Mouse (Mus musculus) midbrain, embryonic 12.5 days (tissue): Measurements from ENCODE around the gene Aip. TPM values are rescaled to one million over a fixed set of nuclear protein-coding genes. Genes with fewer than 3 reads are reported as not detected.

Experiments
- ATAC-seq: fragments of 200-750 bp; cut with Nextera tagmentation; 2 replicates; pipeline ENCODE4 v1.8.0; 2017; ENCODE audit warnings: low read depth, moderate TSS enrichment, moderate library complexity; ENCODE audit not compliant: low FRiP score
- H3K27ac ChIP-seq: fragments of 300-500 bp; sonication (generic); replicated peaks from 2 replicates; pipeline ENCODE4 v1.5.1; 2016; ENCODE audit warnings: mild to moderate bottlenecking
- H3K27me3 ChIP-seq: fragments of 300-500 bp; sonication (generic); 2 replicates; pipeline ENCODE4 v1.6.1; 2016; ENCODE audit warnings: mild to moderate bottlenecking
- H3K36me3 ChIP-seq: fragments of 300-500 bp; sonication (generic); 2 replicates; pipeline ENCODE4 v1.6.1; 2016
- H3K4me1 ChIP-seq: fragments of 300-500 bp; sonication (generic); 2 replicates; pipeline ENCODE4 v1.6.1; 2016
- H3K4me2 ChIP-seq: fragments of 300-500 bp; sonication (generic); replicated peaks from 2 replicates; pipeline ENCODE4 v1.6.1; 2016; ENCODE audit warnings: mild to moderate bottlenecking, moderate library complexity
- H3K4me3 ChIP-seq: fragments of 300-500 bp; sonication (generic); 2 replicates; pipeline ENCODE4 v1.5.1; 2016; ENCODE audit warnings: mild to moderate bottlenecking
- H3K9ac ChIP-seq: fragments of 300-500 bp; sonication (generic); replicated peaks from 2 replicates; pipeline ENCODE4 v1.6.1; 2016; ENCODE audit warnings: mild to moderate bottlenecking, moderate library complexity
- H3K9me3 ChIP-seq: fragments of 300-500 bp; sonication (generic); 2 replicates; pipeline ENCODE4 v1.6.1; 2016; ENCODE audit warnings: mild to moderate bottlenecking
- WGBS: fragments of 180-500 bp; shearing (Covaris S2); methylation state at CpG from one replicate; pipeline ENCODE4 v1.1.7; 2016; 5-methylcytosine and 5-hydroxymethylcytosine counted together
- polyA plus RNA-seq: library from polyadenylated mRNA; unstranded; fragments of >200 nt; fragmentation: Nextera tagmentation; extraction: Ambion mirVana; gene quantifications from 2 replicates; pipeline ENCODE4 v1.2.1, GENCODE M21; 2016

Gene Aip
- polyA plus RNA-seq, 1 experiment from 2014 or later = 63.6 TPM

- Histone ChIP-seq H3K4me3 (no peak overlapping the region; the same call in 1 of the 2 replicates), H3K4me2 (peak overlapping the region; percentile 78; the same call in 1 of the 2 replicates), H3K4me1 (peaks cover 47% of the 10 kb centered on the region), H3K9me3 (no peaks in the 10 kb centered on the region), H3K27me3 (peaks cover 46% of the 10 kb centered on the region), H3K27ac (no peak overlapping the region), H3K36me3 (0 out of 2 replicates have a peak, but pooled peaks cover 7% of the 10 kb centered on the region), H3K9ac (no peak overlapping the region)
- 88% methylated on average over 2 of the region's 2 CpGs for WGBS
- no peak for ATAC-seq
Observed at GRCm38 (mm10) chr19:4102049-4102448, 23.6 kb downstream of the Aip start.

- Histone ChIP-seq H3K27ac (no peak overlapping the region), H3K4me3 (peak overlapping the region; percentile 55), H3K4me2 (peak overlapping the region; percentile 78), H3K36me3 (0 out of 2 replicates have a peak, but pooled peaks cover 7% of the 10 kb centered on the region), H3K9ac (peak overlapping the region; percentile 65), H3K4me1 (peaks cover 48% of the 10 kb centered on the region), H3K9me3 (no peaks in the 10 kb centered on the region), H3K27me3 (peaks cover 46% of the 10 kb centered on the region)
- WGBS = 41% methylated on average over 6 of the region's 6 CpGs
- ATAC-seq = no peak
Observed at GRCm38 (mm10) chr19:4101466-4101865, 24.2 kb downstream of the Aip start.

- Histone ChIP-seq H3K36me3 (0 out of 2 replicates have a peak, but pooled peaks cover 7% of the 10 kb centered on the region), H3K9me3 (no peaks in the 10 kb centered on the region), H3K27ac (peak overlapping the region; percentile 52; the same call in 1 of the 2 replicates), H3K27me3 (peaks cover 46% of the 10 kb centered on the region), H3K9ac (peak overlapping the region; percentile 65), H3K4me3 (peak overlapping the region; percentile 55), H3K4me1 (peaks cover 55% of the 10 kb centered on the region), H3K4me2 (peak overlapping the region; percentile 78)
- WGBS = under 1% methylated on average over 52 of the region's 52 CpGs
- peak; percentile 17; the same call in 1 of the 2 replicates for ATAC-seq
Observed at GRCm38 (mm10) chr19:4100718-4101261, 24.9 kb downstream of the Aip start.

GRCm38 (mm10) chr19:4099837-4100717 is 25.6 kb downstream of the Aip start, which contains the start of gene Pitpnm1:
Gene Pitpnm1, plus strand, starts transcription at chr19:4099998.
- 2% methylated on average over 52 of the region's 53 CpGs for WGBS
- peak within 1 kb of the TSS; percentile 55 for H3K4me3 ChIP-seq
- H3K4me2 ChIP-seq = peak within 1 kb of the TSS; percentile 78
- H3K27ac ChIP-seq = peak within 1 kb of the TSS; percentile 52; the same call in 1 of the 2 replicates
- no peak for ATAC-seq
- H3K9me3 ChIP-seq = no peaks in the 10 kb centered on the region
- peaks cover 46% of the 10 kb centered on the region for H3K27me3 ChIP-seq
- peaks cover 55% of the 10 kb centered on the region for H3K4me1 ChIP-seq
- H3K36me3 ChIP-seq = 0 out of 2 replicates have a peak, but pooled peaks cover 7% of the 10 kb centered on the region
- H3K9ac ChIP-seq = peak within 1 kb of the TSS; percentile 65

- no peak for ATAC-seq
- Histone ChIP-seq H3K4me2 (peak overlapping the region; percentile 78; the same call in 1 of the 2 replicates), H3K36me3 (no peaks in the 10 kb centered on the region), H3K9me3 (no peaks in the 10 kb centered on the region), H3K4me1 (peaks cover 55% of the 10 kb centered on the region), H3K27ac (no peak overlapping the region), H3K4me3 (no peak overlapping the region), H3K27me3 (peaks cover 46% of the 10 kb centered on the region), H3K9ac (no peak overlapping the region)
- 11% methylated on average over 9 of the region's 9 CpGs for WGBS
Observed at GRCm38 (mm10) chr19:4099056-4099455, 26.6 kb downstream of the Aip start.

GRCm38 (mm10) chr19:4098426-4098825 is 27.2 kb downstream of the Aip start:
- Histone ChIP-seq H3K4me1 (peaks cover 55% of the 10 kb centered on the region), H3K4me2 (no peak overlapping the region), H3K27ac (no peak overlapping the region), H3K27me3 (peaks cover 42% of the 10 kb centered on the region), H3K9ac (0 out of 2 replicates have a peak overlapping the region, but pooled peaks have one; percentile 56), H3K9me3 (no peaks in the 10 kb centered on the region), H3K4me3 (no peak overlapping the region), H3K36me3 (no peaks in the 10 kb centered on the region)
- ATAC-seq = no peak
- WGBS = 94% methylated on average over 13 of the region's 13 CpGs

- H3K36me3 ChIP-seq = no peaks in the 10 kb centered on the region
- ATAC-seq = no peak
- peaks cover 32% of the 10 kb centered on the region for H3K27me3 ChIP-seq
- WGBS = 1% methylated on average over 21 of the region's 21 CpGs
- peak overlapping the region; percentile 56 for H3K9ac ChIP-seq
- H3K4me3 ChIP-seq = peak overlapping the region; percentile 64
- peak overlapping the region; percentile 59 for H3K4me2 ChIP-seq
- H3K4me1 ChIP-seq = peaks cover 55% of the 10 kb centered on the region
- no peaks in the 10 kb centered on the region for H3K9me3 ChIP-seq
- H3K27ac ChIP-seq = peak overlapping the region; percentile 68
Observed at GRCm38 (mm10) chr19:4097441-4097825, 28.2 kb downstream of the Aip start.

- Histone ChIP-seq H3K4me1 (peaks cover 54% of the 10 kb centered on the region), H3K4me2 (peak within 1 kb of the TSS; percentile 59), H3K9ac (peak within 1 kb of the TSS; percentile 56), H3K27me3 (peaks cover 26% of the 10 kb centered on the region), H3K9me3 (no peaks in the 10 kb centered on the region), H3K4me3 (peak within 1 kb of the TSS; percentile 64), H3K36me3 (no peaks in the 10 kb centered on the region), H3K27ac (peak within 1 kb of the TSS; percentile 89)
- WGBS = under 1% methylated on average over 65 of the region's 65 CpGs
- peak; percentile 93 for ATAC-seq
Observed at GRCm38 (mm10) chr19:4096642-4097440, 28.8 kb downstream of the Aip start, which contains the start of gene Cdk2ap2. Gene Cdk2ap2, plus strand, starts transcription at chr19:4097182.

GRCm38 (mm10) chr19:4095802-4096201 is 29.9 kb downstream of the Aip start:
- Histone ChIP-seq H3K4me1 (peaks cover 43% of the 10 kb centered on the region), H3K9ac (no peak overlapping the region), H3K27me3 (peaks cover 16% of the 10 kb centered on the region), H3K4me3 (no peak overlapping the region), H3K9me3 (no peaks in the 10 kb centered on the region), H3K27ac (no peak overlapping the region), H3K4me2 (no peak overlapping the region), H3K36me3 (no peaks in the 10 kb centered on the region)
- no peak for ATAC-seq
- WGBS = 68% methylated on average over 3 of the region's 3 CpGs

GRCm38 (mm10) chr19:4094774-4095303 is 30.8 kb downstream of the Aip start:
- no peak overlapping the region for H3K4me3 ChIP-seq
- no peaks in the 10 kb centered on the region for H3K36me3 ChIP-seq
- no peaks in the 10 kb centered on the region for H3K9me3 ChIP-seq
- H3K4me1 ChIP-seq = peaks cover 34% of the 10 kb centered on the region
- ATAC-seq = no peak
- H3K4me2 ChIP-seq = no peak overlapping the region
- 82% methylated on average over 5 of the region's 5 CpGs for WGBS
- no peak overlapping the region for H3K27ac ChIP-seq
- peaks cover 11% of the 10 kb centered on the region for H3K27me3 ChIP-seq
- H3K9ac ChIP-seq = no peak overlapping the region

- Histone ChIP-seq H3K4me3 (no peak overlapping the region), H3K27me3 (peaks cover 9% of the 10 kb centered on the region; the same call in 1 of the 2 replicates), H3K4me2 (no peak overlapping the region), H3K9me3 (no peaks in the 10 kb centered on the region), H3K27ac (no peak overlapping the region), H3K4me1 (peaks cover 29% of the 10 kb centered on the region), H3K36me3 (no peaks in the 10 kb centered on the region), H3K9ac (no peak overlapping the region)
- ATAC-seq = no peak
- WGBS = 82% methylated on average over 3 of the region's 3 CpGs
Observed at GRCm38 (mm10) chr19:4094348-4094747, 31.3 kb downstream of the Aip start.
